Comparison of ENCODE assay signal across 8 mouse cellular contexts in genomic region chr17:28528043-28528351, GRCm38 (mm10). TPM values are rescaled to one million over a fixed set of nuclear protein-coding genes. Genes with fewer than 3 reads are reported as not detected.
A peak's percentile ranks its signal among the peaks of the same experiment; 100 is the strongest.
DNase-seq lines count a peak whose midpoint lies in the region; ATAC-seq and TF ChIP-seq lines count a peak whose summit lies in the region.

No protein-coding gene starts in this region.

- ATAC-seq in forebrain, embryonic 12.5 days (ENCODE audit: low FRiP score), result 0 out of 2 replicates have a peak, but pooled peaks have one; percentile 53
- ATAC-seq in heart, postnatal 0 days (ENCODE audit: insufficient read depth, low read depth), result peak; percentile 39
- ATAC-seq in lung, embryonic 16.5 days (ENCODE audit: low read depth), result peak; percentile 55

- DNase-seq in c-Kit-positive CD71-positive TER-119-negative erythroid progenitor cells, embryonic 14.5 days (ENCODE audit: low read depth), result peak; percentile 45
- DNase-seq in heart, postnatal 0 days (ENCODE audit: low spot score), result peak; percentile 87
- DNase-seq in layer of hippocampus, adult 2 months (ENCODE audit: low spot score in 2 of 2), result peak; percentile 80 to 94
- peak; percentile 75 for DNase-seq in ovary, postnatal 10 days (ENCODE audit: low spot score)
- DNase-seq in thymus, postnatal 0 days (ENCODE audit: low spot score), result peak; percentile 85

- no peak overlapping the region for H3K27ac ChIP-seq in ES-Bruce4 (ENCODE audit: insufficient read depth, low read length)
- H3K27ac ChIP-seq in forebrain, embryonic 12.5 days, result no peak overlapping the region
- H3K27ac ChIP-seq in heart, postnatal 0 days (ENCODE audit: low read depth), result no peak overlapping the region
- peak overlapping the region; percentile 76; the same call in 1 of the 2 replicates for H3K27ac ChIP-seq in layer of hippocampus, adult 2 months
- no peak overlapping the region for H3K27ac ChIP-seq in lung, embryonic 16.5 days (ENCODE audit: low read length)

- no peak for TF ChIP-seq EP300 in ES-Bruce4 (IDR thresholded peaks at IDR 0.05; ENCODE audit: insufficient read depth, low read depth, low read length)
- TF ChIP-seq EP300 in heart, postnatal 0 days (IDR thresholded peaks at IDR 0.05; ENCODE audit: low read depth), result no peak

- no peak overlapping the region for H3K4me3 ChIP-seq in ES-Bruce4 (ENCODE audit: low read depth, low read length)
- no peak overlapping the region for H3K4me3 ChIP-seq in forebrain, embryonic 12.5 days (replicated peaks)
- 0 out of 2 replicates have a peak overlapping the region, but pooled peaks have one; percentile 8 for H3K4me3 ChIP-seq in heart, postnatal 0 days (ENCODE audit: low read depth, low read length)
- no peak overlapping the region; the same call in 1 of the 2 replicates for H3K4me3 ChIP-seq in layer of hippocampus, adult 2 months
- H3K4me3 ChIP-seq in lung, embryonic 16.5 days (ENCODE audit: low read length), result 0 out of 2 replicates have a peak overlapping the region, but pooled peaks have one; percentile 22

- peaks cover 4% of the 10 kb centered on the region for H3K4me1 ChIP-seq in ES-Bruce4 (ENCODE audit: control insufficient read depth, insufficient read depth, low read length)
- peaks cover 11% of the 10 kb centered on the region; the same call in 1 of the 2 replicates for H3K4me1 ChIP-seq in forebrain, embryonic 12.5 days
- no peaks in the 10 kb centered on the region; the same call in 1 of the 2 replicates for H3K4me1 ChIP-seq in heart, postnatal 0 days (ENCODE audit: control insufficient read depth, insufficient read depth)
- peaks cover 10% of the 10 kb centered on the region for H3K4me1 ChIP-seq in lung, embryonic 16.5 days (replicated peaks; ENCODE audit: control insufficient read depth, insufficient read depth, low read length)

- no peaks in the 10 kb centered on the region for H3K9me3 ChIP-seq in ES-Bruce4 (replicated peaks; ENCODE audit: control insufficient read depth, insufficient read depth, low read length, poor library complexity, severe bottlenecking)
- H3K9me3 ChIP-seq in forebrain, embryonic 12.5 days, result no peaks in the 10 kb centered on the region
- H3K9me3 ChIP-seq in heart, postnatal 0 days (replicated peaks; ENCODE audit: control insufficient read depth, low read length), result no peaks in the 10 kb centered on the region
- H3K9me3 ChIP-seq in lung, embryonic 16.5 days (ENCODE audit: control insufficient read depth, low read length), result no peaks in the 10 kb centered on the region

- peak overlapping the region; percentile 24; the same call in 1 of the 2 replicates for H3K4me2 ChIP-seq in forebrain, embryonic 12.5 days
- peak overlapping the region; percentile 34 for H3K4me2 ChIP-seq in heart, postnatal 0 days (ENCODE audit: low read depth, low read length)
- peak overlapping the region; percentile 45 for H3K4me2 ChIP-seq in lung, embryonic 16.5 days (ENCODE audit: low read depth, low read length)

- H3K36me3 ChIP-seq in ES-Bruce4 (ENCODE audit: control insufficient read depth, insufficient read depth, low read length, poor library complexity, severe bottlenecking), result no peaks in the 10 kb centered on the region
- H3K36me3 ChIP-seq in forebrain, embryonic 12.5 days (replicated peaks), result no peaks in the 10 kb centered on the region
- no peaks in the 10 kb centered on the region for H3K36me3 ChIP-seq in heart, postnatal 0 days (replicated peaks; ENCODE audit: control insufficient read depth, insufficient read depth, low read length)
- H3K36me3 ChIP-seq in lung, embryonic 16.5 days (ENCODE audit: control insufficient read depth, insufficient read depth, low read length), result no peaks in the 10 kb centered on the region

- no peaks in the 10 kb centered on the region for H3K27me3 ChIP-seq in ES-Bruce4 (ENCODE audit: control insufficient read depth, insufficient read depth, low read length, poor library complexity, severe bottlenecking)
- H3K27me3 ChIP-seq in forebrain, embryonic 12.5 days, result peaks cover 46% of the 10 kb centered on the region
- H3K27me3 ChIP-seq in heart, postnatal 0 days (ENCODE audit: control insufficient read depth, insufficient read depth, low read length), result 0 out of 2 replicates have a peak, but pooled peaks cover 6% of the 10 kb centered on the region
- no peaks in the 10 kb centered on the region for H3K27me3 ChIP-seq in lung, embryonic 16.5 days (ENCODE audit: control insufficient read depth, insufficient read depth, low read depth, low read length)

- no peak for TF ChIP-seq POLR2A in ES-Bruce4 (IDR thresholded peaks at IDR 0.05; ENCODE audit: insufficient read depth, low read length)

- TF ChIP-seq CTCF in ES-Bruce4 (IDR thresholded peaks at IDR 0.05; ENCODE audit: low read depth, low read length), result peak; percentile 97
- peak; percentile 99 for TF ChIP-seq CTCF in heart, postnatal 0 days (IDR thresholded peaks at IDR 0.05; ENCODE audit: low read depth)
- peak; percentile 100 for TF ChIP-seq CTCF in layer of hippocampus, adult 2 months (conservative IDR thresholded peaks at IDR 0.05)

- no peak overlapping the region for H3K9ac ChIP-seq in ES-Bruce4 (ENCODE audit: low read depth, poor library complexity, severe bottlenecking)
- H3K9ac ChIP-seq in forebrain, embryonic 12.5 days, result no peak overlapping the region
- no peak overlapping the region; the same call in 1 of the 2 replicates for H3K9ac ChIP-seq in heart, postnatal 0 days (replicated peaks; ENCODE audit: low read depth, low read length)
- H3K9ac ChIP-seq in lung, embryonic 16.5 days (ENCODE audit: low read length), result peak overlapping the region; percentile 55

- 5% methylated on average over 6 of the region's 6 CpGs for WGBS in forebrain, embryonic 12.5 days
- 5% methylated on average over 6 of the region's 6 CpGs for WGBS in heart, postnatal 0 days
- WGBS in lung, embryonic 16.5 days, result 4% methylated on average over 6 of the region's 6 CpGs

RNA-seq across cellular contexts. Expression of gene Armc12, which starts 2.6 kb away (rescaled TPM):
- not detected in 2 replicates for polyA plus RNA-seq in ES-Bruce4 (2011; ENCODE audit: insufficient read depth, insufficient read length, low read depth, missing spikeins)
- not detected in 2 replicates for polyA plus RNA-seq in forebrain, embryonic 12.5 days (2016; fragmentation: Nextera tagmentation; extraction: Ambion mirVana)
- total RNA-seq in heart, postnatal 0 days (2014; rRNA removed; ENCODE audit: low replicate concordance), result not detected in 2 replicates
- polyA plus RNA-seq in heart, postnatal 0 days (2015; fragmentation: Nextera tagmentation; extraction: Ambion mirVana), result not detected in 2 replicates
- total RNA-seq in layer of hippocampus, adult 2 months (2021), result not detected
- not detected in 2 replicates for polyA plus RNA-seq in lung, embryonic 16.5 days (2015; fragmentation: Nextera tagmentation; extraction: Ambion mirVana)
- not detected in 2 replicates for polyA plus RNA-seq in thymus, postnatal 0 days (2015; fragmentation: Nextera tagmentation; extraction: Ambion mirVana)

RNA-seq across cellular contexts. Expression of gene Fkbp5, which starts 10.7 kb away (rescaled TPM):
- polyA plus RNA-seq in ES-Bruce4 (2011; ENCODE audit: insufficient read depth, insufficient read length, low read depth, missing spikeins), result 60.2 and 67.1 TPM in 2 replicates
- 34.9 and 37.4 TPM in 2 replicates for polyA plus RNA-seq in forebrain, embryonic 12.5 days (2016; fragmentation: Nextera tagmentation; extraction: Ambion mirVana)
- 19.4 and 37.3 TPM in 2 replicates for total RNA-seq in heart, postnatal 0 days (2014; rRNA removed; ENCODE audit: low replicate concordance)
- polyA plus RNA-seq in heart, postnatal 0 days (2015; fragmentation: Nextera tagmentation; extraction: Ambion mirVana), result 7.6 and 8.3 TPM in 2 replicates
- total RNA-seq in layer of hippocampus, adult 2 months (2021), result 10 to 100 TPM; 80.8 to 90.5 TPM
- 38.5 and 43.8 TPM in 2 replicates for polyA plus RNA-seq in lung, embryonic 16.5 days (2015; fragmentation: Nextera tagmentation; extraction: Ambion mirVana)
- polyA plus RNA-seq in thymus, postnatal 0 days (2015; fragmentation: Nextera tagmentation; extraction: Ambion mirVana), result 121 and 124 TPM in 2 replicates

RNA-seq across cellular contexts. Expression of gene Clpsl2, which starts 21.2 kb away (rescaled TPM):
- polyA plus RNA-seq in ES-Bruce4 (2011; ENCODE audit: insufficient read depth, insufficient read length, low read depth, missing spikeins), result not detected in 2 replicates
- not detected in 2 replicates for polyA plus RNA-seq in forebrain, embryonic 12.5 days (2016; fragmentation: Nextera tagmentation; extraction: Ambion mirVana)
- not detected in 2 replicates for total RNA-seq in heart, postnatal 0 days (2014; rRNA removed; ENCODE audit: low replicate concordance)
- polyA plus RNA-seq in heart, postnatal 0 days (2015; fragmentation: Nextera tagmentation; extraction: Ambion mirVana), result not detected in 2 replicates
- not detected for total RNA-seq in layer of hippocampus, adult 2 months (2021)
- not detected in 2 replicates for polyA plus RNA-seq in lung, embryonic 16.5 days (2015; fragmentation: Nextera tagmentation; extraction: Ambion mirVana)
- not detected in 2 replicates for polyA plus RNA-seq in thymus, postnatal 0 days (2015; fragmentation: Nextera tagmentation; extraction: Ambion mirVana)

RNA-seq across cellular contexts. Expression of gene Clps, which starts 32.6 kb away (rescaled TPM):
- not detected in 2 replicates for polyA plus RNA-seq in ES-Bruce4 (2011; ENCODE audit: insufficient read depth, insufficient read length, low read depth, missing spikeins)
- polyA plus RNA-seq in forebrain, embryonic 12.5 days (2016; fragmentation: Nextera tagmentation; extraction: Ambion mirVana), result not detected in 2 replicates
- total RNA-seq in heart, postnatal 0 days (2014; rRNA removed; ENCODE audit: low replicate concordance), result not detected in 2 replicates
- not detected in 2 replicates for polyA plus RNA-seq in heart, postnatal 0 days (2015; fragmentation: Nextera tagmentation; extraction: Ambion mirVana)
- not detected for total RNA-seq in layer of hippocampus, adult 2 months (2021)
- 0.35 and 1.8 TPM in 2 replicates for polyA plus RNA-seq in lung, embryonic 16.5 days (2015; fragmentation: Nextera tagmentation; extraction: Ambion mirVana)
- 1.4 and 1.9 TPM in 2 replicates for polyA plus RNA-seq in thymus, postnatal 0 days (2015; fragmentation: Nextera tagmentation; extraction: Ambion mirVana)

RNA-seq across cellular contexts. Expression of gene Lhfpl5, which starts 47.4 kb away (rescaled TPM):
- not detected in 2 replicates for polyA plus RNA-seq in ES-Bruce4 (2011; ENCODE audit: insufficient read depth, insufficient read length, low read depth, missing spikeins)
- polyA plus RNA-seq in forebrain, embryonic 12.5 days (2016; fragmentation: Nextera tagmentation; extraction: Ambion mirVana), result 1.3 and 1.5 TPM in 2 replicates
- total RNA-seq in heart, postnatal 0 days (2014; rRNA removed; ENCODE audit: low replicate concordance), result not detected in 2 replicates
- 0.07 and 0.10 TPM in 2 replicates for polyA plus RNA-seq in heart, postnatal 0 days (2015; fragmentation: Nextera tagmentation; extraction: Ambion mirVana)
- 1 to 10 TPM; 3.7 to 5.4 TPM for total RNA-seq in layer of hippocampus, adult 2 months (2021)
- 0.48 and 0.50 TPM in 2 replicates for polyA plus RNA-seq in lung, embryonic 16.5 days (2015; fragmentation: Nextera tagmentation; extraction: Ambion mirVana)
- 0.27 TPM in 1 of 2 replicates, not detected in the other for polyA plus RNA-seq in thymus, postnatal 0 days (2015; fragmentation: Nextera tagmentation; extraction: Ambion mirVana)

Comparison
In these comparisons a context has a peak if more than half of its experiments do, and no peak if none do; other contexts are left out.
1. H3K4me3 ChIP-seq: peak in heart, postnatal 0 days (single experiment) and lung, embryonic 16.5 days (single experiment); none in ES-Bruce4 (single experiment), forebrain, embryonic 12.5 days (single experiment) and layer of hippocampus, adult 2 months (single experiment).
2. Peak in every context shown above with its lines, with median percentiles within 50 percentile points of each other: CTCF ChIP-seq, DNase-seq, ATAC-seq and H3K4me2 ChIP-seq.